ENCODE assay signal across 8 mouse cellular contexts in genomic region chr1:58029636-58030117, GRCm38 (mm10). TPM values are rescaled to one million over a fixed set of nuclear protein-coding genes. Genes with fewer than 3 reads are reported as not detected.
DNase-seq lines count a peak whose midpoint lies in the region; ATAC-seq lines count a peak whose summit lies in the region.

TSS of gene Aox1 (plus strand) at chr1:58029931.

- H3K27ac ChIP-seq in hindbrain, embryonic 11.5 days (ENCODE audit: low read depth, low read length) = no peak within 1 kb of the TSS

- peak; percentile 34 for DNase-seq in right cerebral cortex, adult 18-20 months
- DNase-seq in right cerebral cortex, postnatal 4 days = no peak
- DNase-seq in cerebellum, postnatal 10 days = peak; percentile 39 to 48
- peak; percentile 22 to 50 for DNase-seq in frontal cortex, adult 2 months (ENCODE audit: extremely low spot score in 1 of 2, low spot score in 1 of 2)
- DNase-seq in hindbrain, embryonic 11.5 days (ENCODE audit: low spot score) = peak; percentile 44
- DNase-seq in layer of hippocampus, adult 9-11 months = peak; percentile 40
- peak; percentile 49 for DNase-seq in lung, postnatal 14 days
- DNase-seq in retina, postnatal 1 day = peak; percentile 28

- 21% methylated on average over 12 of the region's 12 CpGs for WGBS in hindbrain, embryonic 11.5 days

- no peak within 1 kb of the TSS for H3K4me3 ChIP-seq in hindbrain, embryonic 11.5 days (ENCODE audit: low read depth, low read length)

- no peaks in the 10 kb centered on the region for H3K36me3 ChIP-seq in hindbrain, embryonic 11.5 days (ENCODE audit: control insufficient read depth, insufficient read depth, low read length)

- H3K27me3 ChIP-seq in hindbrain, embryonic 11.5 days (ENCODE audit: control insufficient read depth, insufficient read depth, low read length) = no peaks in the 10 kb centered on the region

- H3K4me2 ChIP-seq in hindbrain, embryonic 11.5 days (replicated peaks; ENCODE audit: low read depth, low read length) = no peak within 1 kb of the TSS; the same call in 1 of the 2 replicates

- H3K9ac ChIP-seq in hindbrain, embryonic 11.5 days (ENCODE audit: low read depth, low read length) = no peak within 1 kb of the TSS

- no peak for ATAC-seq in hindbrain, embryonic 11.5 days (ENCODE audit: low FRiP score)

- H3K4me1 ChIP-seq in hindbrain, embryonic 11.5 days (replicated peaks; ENCODE audit: control insufficient read depth, insufficient read depth, low read length) = 0 out of 2 replicates have a peak, but pooled peaks cover 3% of the 10 kb centered on the region

- H3K9me3 ChIP-seq in hindbrain, embryonic 11.5 days (ENCODE audit: control insufficient read depth, low read length) = no peaks in the 10 kb centered on the region

RNA-seq across cellular contexts. Expression of gene Aox1, which starts in this region (rescaled TPM):
- polyA plus RNA-seq in frontal cortex, adult 2 months (2012; rRNA removed) = 4.9 and 5.1 TPM in 2 replicates
- 0.04 and 0.15 TPM in 2 replicates for polyA plus RNA-seq in hindbrain, embryonic 11.5 days (2014; fragmentation: Nextera tagmentation; extraction: Ambion mirVana)

Comparison
In these comparisons a context has a peak if more than half of its experiments do, and no peak if none do; other contexts are left out.
1. Peak in DNase-seq in hindbrain, embryonic 11.5 days; RNA of the gene not detected or under 1 TPM.